Mouse (Mus musculus): ENCODE data around the gene Slc29a4.

Slc29a4 gene

GRCm38 (mm10) chr5:142692248-142692647 is at the start of gene Slc29a4:
Slc29a4 (plus strand) TSS chr5:142692512.
- TF ChIP-seq NANOG (IDR thresholded peaks at IDR 0.05; ENCODE audit: borderline replicate concordance, low read length) = no peak
- no peak for TF ChIP-seq POU5F1 (IDR thresholded peaks at IDR 0.05; ENCODE audit: borderline replicate concordance, low read length)
- TF ChIP-seq CTCF (conservative IDR thresholded peaks at IDR 0.05; ENCODE audit: low read length) = no peak
- no peaks in the 10 kb centered on the region for H3K36me3 ChIP-seq (ENCODE audit: insufficient read depth, low read length)
- peaks cover 47% of the 10 kb centered on the region for H3K27me3 ChIP-seq (ENCODE audit: insufficient read depth, low read length)
- H3K4me3 ChIP-seq (replicated peaks; ENCODE audit: low read length) = no peak within 1 kb of the TSS
- peaks cover 42% of the 10 kb centered on the region for H3K4me1 ChIP-seq (replicated peaks; ENCODE audit: low read depth, low read length)
- H3K9me3 ChIP-seq (ENCODE audit: low read length) = no peaks in the 10 kb centered on the region

DNA sequence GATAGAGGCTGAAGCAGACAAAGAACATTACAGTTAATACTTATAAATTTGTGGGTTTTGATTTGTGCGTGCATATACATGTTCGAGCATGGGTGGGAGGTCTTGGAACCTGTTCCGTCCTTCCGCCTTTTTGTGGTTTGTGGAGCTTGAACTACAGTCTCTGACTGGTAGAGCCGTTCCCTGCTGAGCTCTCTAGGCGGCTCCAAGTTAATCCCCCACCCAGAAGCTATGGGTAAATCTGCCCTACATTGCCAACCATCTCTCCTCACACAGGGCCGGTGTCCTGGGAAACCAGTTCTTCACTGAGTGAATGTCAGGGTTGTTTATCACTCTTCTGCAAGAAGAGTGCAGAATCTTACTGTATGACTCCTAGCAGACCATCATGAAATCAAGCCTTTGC is 44.1 kb upstream of the Slc29a4 start:
- Histone ChIP-seq H3K4me3 (replicated peaks; ENCODE audit: low read length) (no peak overlapping the region), H3K9me3 (ENCODE audit: low read length) (no peaks in the 10 kb centered on the region), H3K36me3 (ENCODE audit: insufficient read depth, low read length) (peaks cover 62% of the 10 kb centered on the region), H3K4me1 (replicated peaks; ENCODE audit: low read depth, low read length) (peaks cover 59% of the 10 kb centered on the region), H3K27me3 (ENCODE audit: insufficient read depth, low read length) (no peaks in the 10 kb centered on the region)
- TF ChIP-seq POU5F1 (IDR thresholded peaks at IDR 0.05; ENCODE audit: borderline replicate concordance, low read length) = no peak
- no peak for TF ChIP-seq NANOG (IDR thresholded peaks at IDR 0.05; ENCODE audit: borderline replicate concordance, low read length)
- TF ChIP-seq CTCF (conservative IDR thresholded peaks at IDR 0.05; ENCODE audit: low read length) = no peak

- peaks cover 63% of the 10 kb centered on the region for H3K36me3 ChIP-seq (ENCODE audit: insufficient read depth, low read length)
- H3K9me3 ChIP-seq (ENCODE audit: low read length) = no peaks in the 10 kb centered on the region
- no peaks in the 10 kb centered on the region for H3K27me3 ChIP-seq (ENCODE audit: insufficient read depth, low read length)
- TF ChIP-seq NANOG (IDR thresholded peaks at IDR 0.05; ENCODE audit: borderline replicate concordance, low read length) (no peak), CTCF (conservative IDR thresholded peaks at IDR 0.05; ENCODE audit: low read length) (no peak), POU5F1 (IDR thresholded peaks at IDR 0.05; ENCODE audit: borderline replicate concordance, low read length) (no peak)
- peaks cover 62% of the 10 kb centered on the region for H3K4me1 ChIP-seq (replicated peaks; ENCODE audit: low read depth, low read length)
- H3K4me3 ChIP-seq (replicated peaks; ENCODE audit: low read length) = no peak overlapping the region
Observed at GRCm38 (mm10) chr5:142649460-142650050, 42.8 kb upstream of the Slc29a4 start.

DNA sequence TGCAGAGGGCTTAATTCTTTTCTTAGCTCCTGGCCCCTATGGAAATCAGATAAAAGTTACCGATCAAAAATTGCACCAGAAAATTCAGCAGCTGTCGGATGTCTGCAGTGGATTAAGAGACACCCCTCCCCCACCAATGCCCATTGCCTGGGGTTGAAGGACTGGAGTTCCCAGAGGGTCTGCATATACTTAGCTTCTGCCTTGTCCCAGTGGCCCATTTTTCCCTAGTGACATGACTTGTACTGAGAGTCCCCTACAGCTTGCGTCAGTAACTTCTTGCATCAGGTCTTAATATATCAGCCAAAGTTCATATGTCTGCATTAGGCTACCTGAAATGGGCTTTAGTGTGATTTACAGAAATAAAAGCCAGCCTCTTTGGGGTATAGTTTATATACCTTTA is 41.9 kb upstream of the Slc29a4 start:
- TF ChIP-seq POU5F1 (IDR thresholded peaks at IDR 0.05; ENCODE audit: borderline replicate concordance, low read length) = no peak
- TF ChIP-seq CTCF (conservative IDR thresholded peaks at IDR 0.05; ENCODE audit: low read length) = no peak
- no peak for TF ChIP-seq NANOG (IDR thresholded peaks at IDR 0.05; ENCODE audit: borderline replicate concordance, low read length)
- Histone ChIP-seq H3K27me3 (ENCODE audit: insufficient read depth, low read length) (no peaks in the 10 kb centered on the region), H3K36me3 (ENCODE audit: insufficient read depth, low read length) (peaks cover 66% of the 10 kb centered on the region), H3K4me3 (replicated peaks; ENCODE audit: low read length) (no peak overlapping the region), H3K9me3 (ENCODE audit: low read length) (no peaks in the 10 kb centered on the region), H3K4me1 (replicated peaks; ENCODE audit: low read depth, low read length) (peaks cover 65% of the 10 kb centered on the region)

DNA sequence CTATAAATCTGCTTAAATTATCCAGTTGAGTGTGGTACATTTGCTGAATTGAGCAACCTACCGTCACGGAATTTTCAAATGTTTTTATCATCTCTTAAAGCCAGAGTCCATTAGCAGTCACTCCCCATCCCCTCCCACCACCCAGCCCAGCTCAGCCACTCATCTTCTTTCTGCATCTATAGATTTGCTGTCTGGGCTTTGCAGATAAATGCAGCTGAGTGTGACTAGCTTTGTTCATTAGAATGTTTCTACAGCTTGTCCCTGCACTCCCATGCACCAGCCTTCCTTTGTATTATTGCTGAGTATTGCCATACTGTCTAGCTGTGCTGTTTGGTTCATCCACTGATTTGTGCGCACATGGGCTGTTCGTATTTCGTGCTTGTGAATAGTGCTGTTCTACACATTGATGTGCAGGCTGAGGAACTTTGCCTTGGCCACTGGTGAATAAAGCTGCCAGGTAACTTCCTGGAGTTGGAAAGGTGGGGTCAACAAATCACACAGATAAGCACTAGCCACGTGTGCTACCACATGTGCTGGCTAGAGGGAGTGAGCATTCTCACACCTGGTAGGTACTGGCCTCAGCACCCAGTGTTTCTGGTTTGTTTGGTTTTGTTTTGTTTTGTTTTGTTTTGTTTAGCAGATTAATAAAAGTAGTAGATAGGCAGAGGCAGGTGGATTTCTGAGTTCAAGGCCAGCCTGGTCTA is 41.4 kb upstream of the Slc29a4 start:
- Histone ChIP-seq H3K27me3 (ENCODE audit: insufficient read depth, low read length) (no peaks in the 10 kb centered on the region), H3K4me3 (replicated peaks; ENCODE audit: low read length) (no peak overlapping the region), H3K4me1 (replicated peaks; ENCODE audit: low read depth, low read length) (peaks cover 64% of the 10 kb centered on the region), H3K36me3 (ENCODE audit: insufficient read depth, low read length) (peaks cover 67% of the 10 kb centered on the region), H3K9me3 (ENCODE audit: low read length) (no peaks in the 10 kb centered on the region)
- TF ChIP-seq POU5F1 (IDR thresholded peaks at IDR 0.05; ENCODE audit: borderline replicate concordance, low read length) = no peak
- TF ChIP-seq NANOG (IDR thresholded peaks at IDR 0.05; ENCODE audit: borderline replicate concordance, low read length) = no peak
- no peak for TF ChIP-seq CTCF (conservative IDR thresholded peaks at IDR 0.05; ENCODE audit: low read length)

- no peak overlapping the region for H3K4me3 ChIP-seq (replicated peaks; ENCODE audit: low read length)
- TF ChIP-seq POU5F1 (IDR thresholded peaks at IDR 0.05; ENCODE audit: borderline replicate concordance, low read length) (no peak), CTCF (conservative IDR thresholded peaks at IDR 0.05; ENCODE audit: low read length) (no peak), NANOG (IDR thresholded peaks at IDR 0.05; ENCODE audit: borderline replicate concordance, low read length) (no peak)
- H3K36me3 ChIP-seq (ENCODE audit: insufficient read depth, low read length) = peaks cover 70% of the 10 kb centered on the region
- no peaks in the 10 kb centered on the region for H3K27me3 ChIP-seq (ENCODE audit: insufficient read depth, low read length)
- H3K9me3 ChIP-seq (ENCODE audit: low read length) = no peaks in the 10 kb centered on the region
- H3K4me1 ChIP-seq (replicated peaks; ENCODE audit: low read depth, low read length) = peaks cover 70% of the 10 kb centered on the region
Observed at GRCm38 (mm10) chr5:142652266-142652665, 40.0 kb upstream of the Slc29a4 start.

DNA sequence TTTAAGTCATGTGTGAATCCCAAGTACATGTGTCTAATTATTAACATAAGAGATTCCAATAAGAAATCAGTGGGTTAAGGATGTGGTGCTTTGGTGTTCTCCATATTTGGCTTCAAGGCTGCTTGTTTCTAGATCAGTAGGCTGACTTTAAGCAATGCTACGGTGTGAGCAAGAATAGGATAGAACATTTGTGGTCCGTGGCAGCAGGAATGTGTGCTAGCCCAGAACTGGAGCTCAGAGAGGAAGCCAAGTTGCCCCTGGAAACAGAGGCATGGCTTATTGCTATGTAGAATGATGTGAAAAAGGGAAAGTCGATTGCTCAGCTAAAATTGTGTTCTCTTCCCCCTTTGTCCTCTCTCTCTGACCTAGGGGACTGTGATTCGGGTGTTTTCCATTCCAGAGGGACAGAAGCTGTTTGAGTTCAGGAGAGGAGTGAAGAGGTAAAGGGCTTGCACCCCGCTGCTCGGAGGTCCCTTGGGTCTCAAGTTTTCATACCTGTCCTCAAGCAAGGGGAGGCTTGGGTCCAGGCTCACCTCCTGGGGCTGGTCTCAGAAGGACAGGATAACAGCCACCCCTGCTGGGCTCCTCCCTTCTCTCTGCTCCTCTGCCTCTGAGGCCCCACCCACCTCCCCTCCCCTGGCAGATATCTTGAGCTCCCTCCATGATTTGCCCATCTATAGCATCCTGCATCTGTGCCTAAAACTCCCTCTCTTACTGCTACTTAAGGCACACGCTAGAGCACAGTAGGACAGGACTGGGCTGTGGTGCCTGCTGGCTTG is 31.5 kb upstream of the Slc29a4 start:
- no peaks in the 10 kb centered on the region for H3K9me3 ChIP-seq (ENCODE audit: low read length)
- TF ChIP-seq NANOG (IDR thresholded peaks at IDR 0.05; ENCODE audit: borderline replicate concordance, low read length) (no peak), POU5F1 (IDR thresholded peaks at IDR 0.05; ENCODE audit: borderline replicate concordance, low read length) (no peak), CTCF (conservative IDR thresholded peaks at IDR 0.05; ENCODE audit: low read length) (no peak)
- no peaks in the 10 kb centered on the region for H3K27me3 ChIP-seq (ENCODE audit: insufficient read depth, low read length)
- no peak overlapping the region for H3K4me3 ChIP-seq (replicated peaks; ENCODE audit: low read length)
- peaks cover 100% of the 10 kb centered on the region for H3K36me3 ChIP-seq (ENCODE audit: insufficient read depth, low read length)
- peaks cover 76% of the 10 kb centered on the region for H3K4me1 ChIP-seq (replicated peaks; ENCODE audit: low read depth, low read length)

- peak overlapping the region; percentile 65 for H3K4me3 ChIP-seq (replicated peaks; ENCODE audit: low read length)
- no peaks in the 10 kb centered on the region for H3K27me3 ChIP-seq (ENCODE audit: insufficient read depth, low read length)
- TF ChIP-seq POU5F1 (IDR thresholded peaks at IDR 0.05; ENCODE audit: borderline replicate concordance, low read length) = peak; percentile 58; the same call in 1 of the 2 replicates
- peak; percentile 47; the same call in 1 of the 2 replicates for TF ChIP-seq NANOG (IDR thresholded peaks at IDR 0.05; ENCODE audit: borderline replicate concordance, low read length)
- no peak for TF ChIP-seq CTCF (conservative IDR thresholded peaks at IDR 0.05; ENCODE audit: low read length)
- peaks cover 80% of the 10 kb centered on the region for H3K36me3 ChIP-seq (ENCODE audit: insufficient read depth, low read length)
- H3K9me3 ChIP-seq (ENCODE audit: low read length) = no peaks in the 10 kb centered on the region
- H3K4me1 ChIP-seq (replicated peaks; ENCODE audit: low read depth, low read length) = peaks cover 87% of the 10 kb centered on the region
Observed at GRCm38 (mm10) chr5:142667921-142668320, 24.4 kb upstream of the Slc29a4 start.
